Mouse (Mus musculus) kidney, adult 8-10 months (tissue): Measurements from ENCODE around the gene Slc16a13.
"Not testable (repeated sequence)": the region's sequence is repeated elsewhere in the genome, so short reads cannot be mapped to it uniquely, and the experiment has no call there.

Experiments
- DNase-seq, 2 experiments: peaks; one replicate each; pipeline ENCODE4 v3.0.0; 2022

Gene Slc16a13

DNA sequence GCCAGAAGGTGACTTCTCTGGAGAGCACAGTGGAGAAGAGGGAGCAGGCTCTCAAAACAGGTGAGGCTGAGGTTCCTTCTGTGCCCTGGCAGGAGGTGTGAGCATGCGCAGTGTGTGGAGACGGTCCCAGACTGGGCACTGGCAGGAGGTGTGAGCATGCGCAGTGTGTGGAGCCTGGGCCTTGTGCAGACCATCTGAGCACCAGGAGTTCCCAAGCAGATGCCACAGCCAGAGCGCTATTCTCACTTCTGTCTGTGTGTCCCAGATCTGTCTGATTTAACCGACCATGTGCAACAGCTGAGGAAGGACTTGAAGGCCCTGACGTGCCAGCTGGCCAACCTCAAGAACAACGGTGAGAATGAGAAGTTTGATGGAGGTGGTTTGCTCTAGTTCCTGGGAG is 51.4 kb downstream of the Slc16a13 start:
- DNase-seq: not testable (repeated sequence)

GRCm38 (mm10) chr11:70168136-70168535 is 52.7 kb downstream of the Slc16a13 start:
- DNase-seq: no peak
